Mouse (Mus musculus) cerebellum, adult 2 months (tissue): ENCODE measurements at regions not wholly inside any gene's neighbourhood (a gene's known extent, or its start where the extent isn't known, plus 50 kb on each side); places are given as distances from the start of the nearest gene placed in this dataset.

Experiments used
- DNase-seq, 2 experiments: peaks; one replicate each; pipeline ENCODE4 v3.0.0; 2021
- H3K27ac ChIP-seq: fragments of 200-500 bp; 2 replicates; pipeline ENCODE4 v1.5.1; 2012; ENCODE audit warnings: low read length, control low read depth, inconsistent platforms; ENCODE audit not compliant: insufficient read depth
- H3K27me3 ChIP-seq: fragments of 200-500 bp; 2 replicates; pipeline ENCODE4 v1.6.1; 2012; ENCODE audit warnings: inconsistent platforms, mild to moderate bottlenecking, low read length, moderate library complexity; ENCODE audit not compliant: control insufficient read depth, insufficient read depth
- H3K4me1 ChIP-seq: fragments of 200-500 bp; 2 replicates; pipeline ENCODE4 v1.6.1; 2011; ENCODE audit warnings: low read length; ENCODE audit not compliant: control insufficient read depth, insufficient read depth
- H3K4me3 ChIP-seq: fragments of 200-500 bp; replicated peaks from 2 replicates; pipeline ENCODE3; 2011; ENCODE audit warnings: mild to moderate bottlenecking, low read depth, low read length, control low read depth; ENCODE audit not compliant: insufficient read depth
- CTCF ChIP-seq: fragments of 200-500 bp; IDR thresholded peaks from 2 replicates; pipeline ENCODE4 v1.5.1; 2011; ENCODE audit warnings: low read depth, mild to moderate bottlenecking, control low read depth, low read length, moderate library complexity, borderline replicate concordance; ENCODE audit not compliant: insufficient read depth
- POLR2A ChIP-seq: fragments of 200-500 bp; IDR thresholded peaks from 2 replicates; pipeline ENCODE4 v1.6.1; 2011; ENCODE audit warnings: low read length, control low read depth, borderline replicate concordance; ENCODE audit not compliant: insufficient read depth
- WGBS: fragments of 180-500 bp; shearing (Covaris S2); methylation state at CpG from one replicate; pipeline ENCODE4 v1.1.7; 2018; 5-methylcytosine and 5-hydroxymethylcytosine counted together

GRCm38 (mm10) chr19:28182411-28183182, 171.6 kb upstream of the Rfx3 start:
- TF ChIP-seq POLR2A (no peak), CTCF (no peak)
- no peak for DNase-seq
- no peaks in the 10 kb centered on the region for H3K27me3 ChIP-seq
- H3K4me1 ChIP-seq, result no peaks in the 10 kb centered on the region
- no peak overlapping the region for H3K27ac ChIP-seq
- WGBS, result 87% methylated on average over 12 of the region's 12 CpGs
- H3K4me3 ChIP-seq, result no peak overlapping the region

- no peak overlapping the region for H3K27ac ChIP-seq
- WGBS, result 93% methylated on average over 2 of the region's 2 CpGs
Measured at GRCm38 (mm10) chr19:28181171-28181570, 170.2 kb upstream of the Rfx3 start.

GRCm38 (mm10) chr19:28178114-28178513, 167.1 kb upstream of the Rfx3 start:
- no peak for DNase-seq
- Histone ChIP-seq H3K27ac (no peak overlapping the region), H3K4me3 (no peak overlapping the region), H3K4me1 (no peaks in the 10 kb centered on the region), H3K27me3 (no peaks in the 10 kb centered on the region)
- TF ChIP-seq POLR2A (no peak), CTCF (no peak)
- WGBS, result 85% methylated on average over 6 of the region's 6 CpGs

More at GRCm38 (mm10) chr19:28181171-28181570, 170.2 kb upstream of the Rfx3 start:
- Histone ChIP-seq H3K27me3 (no peaks in the 10 kb centered on the region), H3K4me1 (no peaks in the 10 kb centered on the region), H3K4me3 (no peak overlapping the region)
- TF ChIP-seq CTCF (no peak), POLR2A (no peak)
- DNase-seq, result no peak

GRCm38 (mm10) chr19:28176821-28177220, 165.9 kb upstream of the Rfx3 start:
- Histone ChIP-seq H3K4me1 (no peaks in the 10 kb centered on the region), H3K4me3 (no peak overlapping the region), H3K27ac (no peak overlapping the region), H3K27me3 (no peaks in the 10 kb centered on the region)
- 84% methylated on average over 6 of the region's 6 CpGs for WGBS
- no peak for DNase-seq
- TF ChIP-seq CTCF, result no peak
- no peak for TF ChIP-seq POLR2A

- Histone ChIP-seq H3K27ac (no peak overlapping the region), H3K4me1 (no peaks in the 10 kb centered on the region), H3K27me3 (no peaks in the 10 kb centered on the region; the same call in 1 of the 2 replicates), H3K4me3 (no peak overlapping the region)
- WGBS, result 87% methylated on average over 11 of the region's 11 CpGs
- DNase-seq, result no peak
- TF ChIP-seq CTCF (no peak), POLR2A (no peak)
Measured at GRCm38 (mm10) chr19:28171836-28172534, 161.0 kb upstream of the Rfx3 start.

- H3K27ac ChIP-seq, result no peak overlapping the region
- 90% methylated on average over 12 of the region's 12 CpGs for WGBS
- H3K4me1 ChIP-seq, result no peaks in the 10 kb centered on the region
- no peak for DNase-seq
- no peak overlapping the region for H3K4me3 ChIP-seq
- H3K27me3 ChIP-seq, result no peaks in the 10 kb centered on the region; the same call in 1 of the 2 replicates
- TF ChIP-seq POLR2A (no peak), CTCF (no peak)
Measured at GRCm38 (mm10) chr19:28167451-28168165, 156.6 kb upstream of the Rfx3 start.

GRCm38 (mm10) chr19:28166626-28167025, 155.7 kb upstream of the Rfx3 start:
- no peak overlapping the region for H3K27ac ChIP-seq
- no peak for DNase-seq
- TF ChIP-seq POLR2A, result no peak
- TF ChIP-seq CTCF, result no peak
- H3K4me3 ChIP-seq, result no peak overlapping the region
- H3K4me1 ChIP-seq, result no peaks in the 10 kb centered on the region
- 96% methylated on average over 7 of the region's 7 CpGs for WGBS
- no peaks in the 10 kb centered on the region; the same call in 1 of the 2 replicates for H3K27me3 ChIP-seq

- Histone ChIP-seq H3K4me1 (no peaks in the 10 kb centered on the region), H3K27me3 (no peaks in the 10 kb centered on the region; the same call in 1 of the 2 replicates), H3K4me3 (peak overlapping the region; percentile 60), H3K27ac (no peak overlapping the region)
- DNase-seq, result peak; percentile 51 to 63
- 7% methylated on average over 15 of the region's 15 CpGs for WGBS
- peak; percentile 60 for TF ChIP-seq CTCF
- no peak for TF ChIP-seq POLR2A
Measured at GRCm38 (mm10) chr19:28165901-28166361, 155.0 kb upstream of the Rfx3 start.
